Mouse (Mus musculus) hindbrain, embryonic 10.5 days (tissue): Measurements from ENCODE around the gene Abhd12b. TPM values are rescaled to one million over a fixed set of nuclear protein-coding genes. Genes with fewer than 3 reads are reported as not detected.

Experiments used
- DNase-seq: peaks from one replicate; pipeline ENCODE4 v3.0.0-alpha.2; 2017; ENCODE audit warnings: low spot score
- H3K27ac ChIP-seq: fragments of 300-500 bp; sonication (generic); 2 replicates; pipeline ENCODE4 v1.5.1; 2016; ENCODE audit warnings: mild to moderate bottlenecking, moderate library complexity
- H3K27me3 ChIP-seq: fragments of 300-500 bp; sonication (generic); 2 replicates; pipeline ENCODE4 v1.6.1; 2016; ENCODE audit warnings: mild to moderate bottlenecking; ENCODE audit not compliant: poor library complexity, insufficient read depth, severe bottlenecking
- H3K36me3 ChIP-seq: fragments of 300-500 bp; sonication (generic); 2 replicates; pipeline ENCODE4 v1.6.1; 2016; ENCODE audit warnings: mild to moderate bottlenecking, moderate library complexity
- H3K4me1 ChIP-seq: fragments of 300-500 bp; sonication (generic); replicated peaks from 2 replicates; pipeline ENCODE4 v1.6.1; 2016; ENCODE audit warnings: mild to moderate bottlenecking
- H3K4me3 ChIP-seq: fragments of 300-500 bp; sonication (generic); 2 replicates; pipeline ENCODE4 v1.5.1; 2016; ENCODE audit warnings: mild to moderate bottlenecking, moderate library complexity
- H3K9me3 ChIP-seq: fragments of 300-500 bp; sonication (generic); 2 replicates; pipeline ENCODE4 v1.6.1; 2016; ENCODE audit warnings: mild to moderate bottlenecking, moderate library complexity
- WGBS: fragments of 180-500 bp; shearing (Covaris S2); methylation state at CpG from one replicate; pipeline ENCODE4 v1.1.7; 2016; 5-methylcytosine and 5-hydroxymethylcytosine counted together
- polyA plus RNA-seq: library from polyadenylated mRNA; unstranded; fragments of >200 nt; fragmentation: Nextera tagmentation; extraction: Ambion mirVana; gene quantifications from 2 replicates; pipeline ENCODE4 v1.2.1, GENCODE M21; 2016

Gene Abhd12b
- polyA plus RNA-seq = not detected in 2 replicates

DNA sequence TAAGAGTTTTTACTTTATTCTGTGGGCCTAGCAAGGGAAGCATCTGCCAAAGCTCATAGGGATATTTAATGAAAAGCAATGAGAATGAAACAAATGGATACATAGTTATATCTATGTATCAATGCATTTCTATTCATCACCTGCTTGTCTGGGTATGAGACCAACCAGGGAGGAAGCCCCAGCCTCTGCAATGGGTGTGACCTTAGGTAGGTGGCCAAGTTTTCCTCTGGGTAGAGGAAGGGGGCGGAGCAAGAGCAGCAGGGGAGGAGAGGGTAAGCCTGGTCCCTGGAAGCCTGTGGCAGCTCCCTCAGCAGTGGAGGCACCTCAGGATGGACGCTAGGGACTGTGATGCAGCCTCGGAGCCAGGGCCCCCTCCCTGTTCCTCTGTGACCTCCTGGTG lies at the start of gene Abhd12b:
Gene Abhd12b, plus strand, starts transcription at position 301 of the 400 bp plus-strand sequence.
- Histone ChIP-seq H3K9me3 (no peaks in the 10 kb centered on the region), H3K4me3 (no peak within 1 kb of the TSS), H3K4me1 (peaks cover 4% of the 10 kb centered on the region), H3K27me3 (no peaks in the 10 kb centered on the region), H3K36me3 (no peaks in the 10 kb centered on the region), H3K27ac (no peak within 1 kb of the TSS)
- 61% methylated on average over 3 of the region's 3 CpGs for WGBS
- DNase-seq = no peak

DNA sequence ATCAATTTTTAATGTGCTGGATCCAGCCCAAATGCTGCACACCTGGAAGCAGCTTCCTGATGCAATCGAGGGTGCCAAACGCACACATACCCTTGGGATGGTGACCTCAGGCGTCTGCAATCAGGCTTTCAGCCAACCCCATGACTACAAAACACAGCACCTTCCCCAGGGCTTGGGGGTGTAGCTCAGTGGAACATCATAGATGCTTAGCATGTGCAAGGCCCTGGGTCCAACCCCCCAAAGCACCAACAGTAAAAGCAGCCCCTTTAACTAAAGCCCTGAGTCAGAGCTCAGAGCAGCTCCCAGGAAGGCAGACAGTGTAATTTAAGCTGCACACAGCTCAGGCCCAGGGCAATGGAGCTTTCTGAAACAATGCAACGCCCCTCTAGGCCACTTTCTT lies 49.7 kb upstream of the Abhd12b start:
- DNase-seq = no peak

DNA sequence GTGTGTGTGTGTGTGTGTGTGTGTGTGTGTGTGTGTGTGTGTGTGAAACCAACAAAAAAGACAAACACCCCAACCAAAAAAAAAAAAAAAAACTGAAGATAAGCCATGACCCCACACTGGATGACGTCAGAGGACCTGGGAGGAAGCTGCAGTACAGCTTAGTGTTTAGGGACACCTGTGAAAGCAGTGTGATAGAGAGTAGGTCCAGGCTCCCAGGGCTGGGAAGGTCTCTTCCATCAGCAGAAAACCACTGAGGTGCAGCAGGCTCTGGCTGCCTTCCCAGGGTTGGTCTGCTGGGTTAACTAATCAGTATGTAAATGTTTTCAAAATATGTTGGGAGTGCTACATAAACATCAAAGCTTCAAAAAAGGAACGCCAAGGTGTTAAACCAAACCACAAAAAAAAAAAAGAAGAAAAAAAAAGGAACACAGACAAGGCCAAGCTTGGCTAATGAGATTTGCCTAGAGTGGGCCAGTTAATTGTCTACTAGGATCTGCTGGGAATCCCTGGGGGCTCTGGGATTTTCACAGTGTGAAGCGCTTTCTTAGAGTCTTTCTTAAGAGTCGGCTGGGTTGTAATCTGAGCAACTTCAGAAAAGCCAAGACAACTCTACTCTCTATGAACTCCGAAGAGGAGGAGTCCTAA lies 49.0 kb upstream of the Abhd12b start:
- WGBS = 22% methylated on average over 5 of the region's 5 CpGs
- H3K36me3 ChIP-seq = peaks cover 15% of the 10 kb centered on the region; the same call in 1 of the 2 replicates
- H3K4me1 ChIP-seq = peaks cover 64% of the 10 kb centered on the region
- no peak overlapping the region for H3K27ac ChIP-seq
- no peaks in the 10 kb centered on the region for H3K9me3 ChIP-seq
- peaks cover 13% of the 10 kb centered on the region for H3K27me3 ChIP-seq
- no peak overlapping the region for H3K4me3 ChIP-seq
- no peak for DNase-seq

More for the DNA sequence above, 49.7 kb upstream of the Abhd12b start:
- H3K4me1 ChIP-seq = peaks cover 58% of the 10 kb centered on the region
- peaks cover 15% of the 10 kb centered on the region; the same call in 1 of the 2 replicates for H3K36me3 ChIP-seq
- H3K27ac ChIP-seq = peak overlapping the region; percentile 56; the same call in 1 of the 2 replicates
- 64% methylated on average over 4 of the region's 4 CpGs for WGBS
- peaks cover 6% of the 10 kb centered on the region for H3K27me3 ChIP-seq
- H3K4me3 ChIP-seq = no peak overlapping the region
- H3K9me3 ChIP-seq = no peaks in the 10 kb centered on the region

DNA sequence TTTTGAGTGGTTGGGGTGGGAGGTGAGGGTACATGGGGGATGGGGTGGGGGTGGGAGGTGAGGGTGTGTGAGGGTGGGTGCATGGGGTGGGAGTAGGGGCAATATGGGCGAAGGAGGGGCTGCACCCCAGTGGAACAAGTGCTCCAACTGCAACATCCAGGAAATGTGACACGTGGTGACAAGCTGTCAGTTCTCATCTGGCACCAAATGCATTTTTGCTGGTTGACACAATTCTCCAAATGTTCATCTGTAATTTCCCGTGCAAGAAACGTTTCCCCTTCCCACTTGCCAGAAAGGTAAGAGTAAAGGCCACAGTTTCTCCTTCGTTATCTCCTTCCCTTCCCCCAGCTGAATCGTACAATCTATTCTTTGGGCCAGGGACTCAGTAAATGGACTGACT lies 48.1 kb upstream of the Abhd12b start:
- 72% methylated on average over 6 of the region's 6 CpGs for WGBS
- H3K27ac ChIP-seq = no peak overlapping the region; the same call in 1 of the 2 replicates
- no peaks in the 10 kb centered on the region for H3K9me3 ChIP-seq
- H3K4me1 ChIP-seq = peaks cover 74% of the 10 kb centered on the region
- H3K4me3 ChIP-seq = no peak overlapping the region
- peaks cover 13% of the 10 kb centered on the region; the same call in 1 of the 2 replicates for H3K36me3 ChIP-seq
- peaks cover 22% of the 10 kb centered on the region for H3K27me3 ChIP-seq
- no peak for DNase-seq

DNA sequence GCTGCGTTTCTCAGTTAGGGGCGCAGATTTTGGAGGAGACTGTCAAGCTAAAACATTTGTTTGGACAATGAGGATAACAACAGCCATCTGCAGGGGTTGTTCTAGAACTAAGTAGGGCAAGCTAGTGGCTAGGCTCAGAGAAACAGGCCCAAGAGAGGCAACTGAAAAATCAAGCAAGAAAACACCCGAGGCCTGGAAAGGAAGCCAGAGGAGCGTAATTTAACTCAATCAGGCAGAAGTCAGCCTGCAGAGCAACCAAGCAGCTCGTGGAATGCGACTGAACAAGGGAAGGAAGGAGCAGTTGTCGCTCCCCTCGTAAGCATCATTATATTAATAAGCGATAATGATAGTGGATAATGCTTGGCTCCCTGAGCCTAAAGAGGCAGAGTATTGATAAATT lies 47.4 kb upstream of the Abhd12b start:
- H3K4me1 ChIP-seq = peaks cover 80% of the 10 kb centered on the region
- peaks cover 22% of the 10 kb centered on the region for H3K27me3 ChIP-seq
- DNase-seq = no peak
- WGBS = 65% methylated on average over 9 of the region's 9 CpGs
- H3K4me3 ChIP-seq = no peak overlapping the region
- H3K27ac ChIP-seq = peak overlapping the region; percentile 56
- H3K9me3 ChIP-seq = no peaks in the 10 kb centered on the region
- peaks cover 10% of the 10 kb centered on the region; the same call in 1 of the 2 replicates for H3K36me3 ChIP-seq

DNA sequence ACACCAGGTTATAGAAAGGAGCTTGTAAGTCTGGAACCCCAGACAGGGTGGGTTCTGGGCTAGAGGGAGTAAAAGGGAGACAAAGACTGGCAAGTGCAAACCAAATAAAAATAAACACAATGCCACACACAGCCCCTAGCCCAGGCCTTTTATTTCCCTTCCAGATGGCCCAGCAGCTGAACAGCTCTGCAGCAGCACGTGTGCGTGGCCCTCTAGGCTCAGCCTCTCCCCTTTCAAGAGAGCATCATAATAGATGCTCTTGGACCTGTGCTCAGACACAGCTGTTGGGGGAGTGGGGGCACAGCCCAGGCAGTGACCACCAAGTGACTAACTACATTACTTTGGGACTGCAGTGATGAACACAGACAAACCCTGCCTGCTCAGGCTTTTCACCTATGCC lies 45.8 kb upstream of the Abhd12b start:
- Histone ChIP-seq H3K27me3 (peaks cover 34% of the 10 kb centered on the region), H3K36me3 (no peaks in the 10 kb centered on the region), H3K4me1 (peaks cover 93% of the 10 kb centered on the region), H3K9me3 (no peaks in the 10 kb centered on the region), H3K27ac (peak overlapping the region; percentile 70), H3K4me3 (no peak overlapping the region)
- peak; percentile 51 for DNase-seq
- 14% methylated on average over 2 of the region's 2 CpGs for WGBS

DNA sequence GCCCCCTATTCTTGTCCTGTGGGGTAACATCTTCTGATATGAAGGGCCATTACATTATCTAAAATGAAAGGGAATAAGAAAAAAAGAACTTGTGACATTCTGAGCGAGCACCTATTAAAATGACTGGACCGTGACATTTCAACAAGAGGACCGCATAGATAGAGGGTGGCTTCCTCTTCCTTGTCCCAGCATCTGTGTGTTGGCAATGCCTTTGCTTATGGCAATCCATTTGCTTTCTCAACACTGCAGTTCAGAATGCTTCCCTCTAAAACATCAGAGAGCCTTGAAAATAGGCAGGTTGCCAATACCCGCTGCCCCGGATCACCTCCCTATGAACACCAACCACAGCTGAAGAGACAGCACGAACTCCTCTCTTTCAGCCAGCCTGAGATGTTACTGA lies 44.0 kb upstream of the Abhd12b start:
- no peak for DNase-seq
- H3K36me3 ChIP-seq = no peaks in the 10 kb centered on the region
- no peak overlapping the region for H3K27ac ChIP-seq
- WGBS = 75% methylated on average over 6 of the region's 6 CpGs
- H3K4me3 ChIP-seq = peak overlapping the region; percentile 95
- peaks cover 51% of the 10 kb centered on the region for H3K27me3 ChIP-seq
- H3K9me3 ChIP-seq = no peaks in the 10 kb centered on the region
- peaks cover 80% of the 10 kb centered on the region for H3K4me1 ChIP-seq

DNA sequence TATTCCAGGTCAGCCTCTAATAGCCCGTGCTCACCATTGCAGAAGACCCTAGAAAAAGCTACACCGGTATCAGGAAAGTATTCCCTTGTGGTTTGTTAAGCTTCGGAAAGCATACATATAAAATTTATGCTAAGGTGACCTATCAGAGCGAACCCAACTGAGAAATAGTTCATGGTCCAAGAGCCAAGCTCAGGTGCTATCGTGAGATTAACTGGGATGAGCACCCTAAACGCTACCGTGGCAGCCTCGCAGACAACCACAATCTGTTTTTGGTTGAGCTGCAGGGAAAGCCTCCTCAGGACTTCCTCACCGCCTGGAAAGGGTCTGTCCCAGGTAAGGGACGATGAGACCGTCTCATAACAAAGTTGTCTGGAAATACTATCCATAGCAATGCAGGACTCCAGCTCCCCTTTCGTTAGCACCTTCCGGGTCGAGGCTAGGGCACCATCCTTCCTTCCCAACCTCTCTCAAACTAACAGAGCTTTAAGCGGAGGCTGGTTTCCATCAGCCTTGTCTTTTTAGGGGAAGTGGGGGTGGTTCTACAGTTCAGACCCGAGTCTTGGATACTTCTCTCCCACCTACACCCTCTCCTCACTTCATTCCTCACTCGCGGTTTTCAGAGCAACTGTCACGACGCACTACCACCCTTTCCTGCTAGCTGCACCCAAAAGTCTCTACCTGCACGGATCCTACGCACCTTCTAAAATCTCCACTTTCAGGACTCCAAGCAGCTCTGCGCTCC lies 43.4 kb upstream of the Abhd12b start:
- Histone ChIP-seq H3K27ac (peak overlapping the region; percentile 97), H3K27me3 (peaks cover 55% of the 10 kb centered on the region), H3K4me3 (peak overlapping the region; percentile 95), H3K4me1 (peaks cover 74% of the 10 kb centered on the region), H3K36me3 (no peaks in the 10 kb centered on the region), H3K9me3 (no peaks in the 10 kb centered on the region)
- no peak for DNase-seq
- 13% methylated on average over 23 of the region's 23 CpGs for WGBS

DNA sequence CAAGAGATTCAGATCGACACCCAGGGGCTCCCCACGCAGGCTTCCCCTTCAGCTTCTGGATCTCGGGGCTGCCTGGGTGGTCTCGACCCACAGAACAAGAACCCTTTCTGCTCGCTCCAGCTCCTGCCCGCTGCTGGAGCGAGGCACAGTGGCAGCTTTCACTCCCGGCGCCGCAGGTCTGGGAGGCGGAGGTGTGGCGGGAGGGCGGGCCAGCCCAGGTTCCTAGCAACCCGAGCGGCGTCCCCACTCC lies 42.9 kb upstream of the Abhd12b start:
- no peaks in the 10 kb centered on the region for H3K9me3 ChIP-seq
- H3K4me3 ChIP-seq = peak overlapping the region; percentile 95
- under 1% methylated on average over 16 of the region's 16 CpGs for WGBS
- no peaks in the 10 kb centered on the region for H3K36me3 ChIP-seq
- DNase-seq = no peak
- H3K27me3 ChIP-seq = peaks cover 56% of the 10 kb centered on the region
- H3K27ac ChIP-seq = peak overlapping the region; percentile 97
- peaks cover 69% of the 10 kb centered on the region for H3K4me1 ChIP-seq

DNA sequence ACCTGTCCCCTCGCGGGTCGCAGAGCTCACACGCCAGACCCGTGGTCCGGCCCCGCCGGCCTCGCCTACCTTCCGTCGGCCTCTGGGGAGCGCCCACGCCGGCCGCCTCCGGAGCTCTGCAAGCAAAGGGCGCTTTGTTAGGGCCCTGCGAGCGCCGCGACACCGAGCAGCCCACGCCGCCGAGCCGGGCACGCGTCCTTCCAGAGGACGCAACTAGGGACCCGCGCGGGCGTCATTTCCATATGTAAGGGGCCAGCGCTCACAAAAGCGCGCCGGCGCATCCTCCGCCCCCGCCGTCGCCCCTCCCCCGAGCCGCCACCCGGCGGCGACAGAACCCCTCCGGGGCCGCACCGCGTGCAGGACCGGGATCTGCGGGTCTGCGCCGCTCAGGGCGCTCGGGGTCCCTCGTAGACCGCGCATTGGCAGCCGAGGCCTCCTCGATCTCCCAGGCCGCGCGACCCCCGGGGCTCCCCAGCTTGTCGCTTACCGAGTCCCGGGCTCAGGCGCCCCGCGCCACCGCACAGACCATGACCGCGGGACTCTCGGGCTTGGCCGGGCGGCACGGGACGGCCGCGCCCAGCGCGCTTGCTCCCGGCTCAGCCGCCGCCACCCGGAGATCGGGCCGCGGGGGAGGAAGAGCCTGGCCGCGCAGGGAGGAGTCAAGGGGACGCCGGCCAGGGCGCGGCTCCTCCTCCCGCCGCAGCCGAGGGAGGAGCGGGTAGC lies 42.4 kb upstream of the Abhd12b start:
- Histone ChIP-seq H3K27me3 (peaks cover 56% of the 10 kb centered on the region), H3K4me3 (peak overlapping the region; percentile 95), H3K36me3 (no peaks in the 10 kb centered on the region), H3K4me1 (peaks cover 64% of the 10 kb centered on the region), H3K9me3 (no peaks in the 10 kb centered on the region), H3K27ac (peak overlapping the region; percentile 97)
- under 1% methylated on average over 101 of the region's 101 CpGs for WGBS
- peak; percentile 84 for DNase-seq

DNA sequence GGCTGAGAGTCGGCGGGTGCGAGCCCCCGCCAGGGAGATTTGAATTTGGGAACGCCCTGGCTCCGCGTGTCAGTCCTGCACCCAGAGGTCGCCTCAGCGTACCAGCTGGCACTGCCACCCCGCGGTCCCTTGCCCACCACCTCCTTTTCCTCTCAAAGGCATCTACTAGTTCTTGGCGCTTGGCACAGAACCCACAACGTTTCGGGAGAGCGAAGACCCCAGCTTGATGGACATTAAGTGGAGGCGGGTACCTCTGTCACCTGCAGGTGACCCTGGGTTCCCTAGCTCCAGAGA lies 41.9 kb upstream of the Abhd12b start:
- Histone ChIP-seq H3K4me3 (peak overlapping the region; percentile 95), H3K27ac (peak overlapping the region; percentile 97), H3K9me3 (no peaks in the 10 kb centered on the region), H3K36me3 (no peaks in the 10 kb centered on the region), H3K27me3 (peaks cover 56% of the 10 kb centered on the region), H3K4me1 (peaks cover 59% of the 10 kb centered on the region)
- WGBS = 2% methylated on average over 16 of the region's 16 CpGs
- DNase-seq = no peak

DNA sequence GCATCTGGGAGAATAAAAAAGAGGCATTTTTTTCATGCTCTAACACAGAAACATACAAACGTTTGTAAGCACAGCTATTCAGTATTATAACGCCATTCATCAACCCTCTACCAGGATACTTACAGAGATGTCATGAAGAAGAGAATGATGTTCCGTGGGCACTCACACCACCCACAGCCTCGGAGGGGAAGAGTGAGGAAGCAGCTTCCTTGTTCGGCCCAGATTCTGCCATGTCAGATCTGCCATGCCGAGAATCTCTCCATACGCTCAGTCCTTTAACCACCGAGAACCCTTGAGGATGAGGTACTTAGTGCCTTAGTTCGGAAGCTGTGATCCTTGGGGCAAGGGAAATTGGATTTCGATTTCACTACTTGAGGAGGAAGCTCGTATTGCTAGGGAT lies 40.6 kb upstream of the Abhd12b start, which contains the start of gene Nin:
Gene Nin, minus strand, starts transcription at position 367 of the 400 bp plus-strand sequence.
- H3K27ac ChIP-seq = no peak within 1 kb of the TSS
- H3K4me1 ChIP-seq = peaks cover 46% of the 10 kb centered on the region
- peaks cover 56% of the 10 kb centered on the region for H3K27me3 ChIP-seq
- no peak for DNase-seq
- WGBS = 51% methylated on average over 11 of the region's 11 CpGs
- no peak within 1 kb of the TSS; the same call in 1 of the 2 replicates for H3K4me3 ChIP-seq
- no peaks in the 10 kb centered on the region for H3K9me3 ChIP-seq
- no peaks in the 10 kb centered on the region for H3K36me3 ChIP-seq

DNA sequence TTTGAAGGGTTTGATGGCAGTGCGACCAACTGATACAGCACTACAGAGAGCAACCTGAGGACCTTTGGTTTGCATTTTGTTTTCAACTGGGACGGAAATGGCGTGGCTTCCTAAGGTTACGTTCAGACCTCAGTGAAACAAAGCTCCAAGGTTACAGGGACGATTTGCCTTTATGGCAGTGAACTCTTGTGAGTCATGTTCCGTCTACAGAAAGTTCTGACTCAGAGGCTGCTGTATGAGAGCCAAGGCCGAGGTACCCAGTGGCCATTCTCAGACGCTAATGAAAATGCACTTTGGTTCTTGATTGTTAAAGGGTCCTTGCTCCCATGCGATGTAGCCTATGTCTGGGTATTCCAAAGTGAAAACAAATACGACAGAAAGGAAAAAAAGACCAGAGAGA lies 36.8 kb upstream of the Abhd12b start:
- 91% methylated on average over 10 of the region's 10 CpGs for WGBS
- peaks cover 9% of the 10 kb centered on the region for H3K4me1 ChIP-seq
- no peaks in the 10 kb centered on the region for H3K36me3 ChIP-seq
- H3K27me3 ChIP-seq = peaks cover 32% of the 10 kb centered on the region
- H3K9me3 ChIP-seq = no peaks in the 10 kb centered on the region
- DNase-seq = no peak
- no peak overlapping the region for H3K4me3 ChIP-seq
- H3K27ac ChIP-seq = no peak overlapping the region
